Mouse (Mus musculus) E14TG2a.4 (cell line): Measurements from ENCODE around the gene Nrg3.
"Not testable (repeated sequence)": the region's sequence is repeated elsewhere in the genome, so short reads cannot be mapped to it uniquely, and the experiment has no call there.

Experiments used
- H3K27me3 ChIP-seq: 2 replicates; pipeline ENCODE4 v1.6.1; 2014; ENCODE audit warnings: low read length, control low read depth; ENCODE audit not compliant: insufficient read depth
- H3K36me3 ChIP-seq: 2 replicates; pipeline ENCODE4 v1.6.1; 2014; ENCODE audit warnings: low read length, control low read depth; ENCODE audit not compliant: insufficient read depth
- H3K4me1 ChIP-seq: replicated peaks from 2 replicates; pipeline ENCODE4 v1.6.1; 2014; ENCODE audit warnings: low read depth, low read length, control low read depth
- H3K4me3 ChIP-seq: replicated peaks from 2 replicates; pipeline ENCODE4 v1.5.1; 2014; ENCODE audit warnings: mild to moderate bottlenecking, low read length
- H3K9me3 ChIP-seq: 2 replicates; pipeline ENCODE4 v1.6.1; 2014; ENCODE audit warnings: low read length, control low read depth
- CTCF ChIP-seq: conservative IDR thresholded peaks from 2 replicates; pipeline ENCODE4 v1.5.1; 2014; ENCODE audit warnings: low read length
- NANOG ChIP-seq: IDR thresholded peaks from 2 replicates; pipeline ENCODE4 v1.6.1; 2014; ENCODE audit warnings: borderline replicate concordance, low read length, mixed read lengths
- POU5F1 ChIP-seq: IDR thresholded peaks from 2 replicates; pipeline ENCODE4 v1.6.1; 2014; ENCODE audit warnings: low read length, borderline replicate concordance

The Nrg3 gene

GRCm38 (mm10) chr14:39155462-39155861, 317.4 kb downstream of the Nrg3 start:
- H3K4me3 ChIP-seq: no peak overlapping the region

GRCm38 (mm10) chr14:39129766-39130165, 343.1 kb downstream of the Nrg3 start:
- TF ChIP-seq NANOG: no peak
- TF ChIP-seq POU5F1: no peak
- no peak for TF ChIP-seq CTCF
- no peaks in the 10 kb centered on the region for H3K27me3 ChIP-seq
- H3K9me3 ChIP-seq: no peaks in the 10 kb centered on the region
- H3K36me3 ChIP-seq: no peaks in the 10 kb centered on the region
- no peaks in the 10 kb centered on the region for H3K4me1 ChIP-seq
- H3K4me3 ChIP-seq: no peak overlapping the region

More at GRCm38 (mm10) chr14:39155462-39155861, 317.4 kb downstream of the Nrg3 start:
- no peak for TF ChIP-seq NANOG
- no peak for TF ChIP-seq CTCF
- TF ChIP-seq POU5F1: no peak
- Histone ChIP-seq H3K27me3 (no peaks in the 10 kb centered on the region), H3K4me1 (no peaks in the 10 kb centered on the region), H3K9me3 (no peaks in the 10 kb centered on the region), H3K36me3 (no peaks in the 10 kb centered on the region)

- no peaks in the 10 kb centered on the region for H3K4me1 ChIP-seq
- no peaks in the 10 kb centered on the region for H3K27me3 ChIP-seq
- no peaks in the 10 kb centered on the region for H3K9me3 ChIP-seq
- TF ChIP-seq NANOG (no peak), POU5F1 (no peak), CTCF (no peak)
- H3K36me3 ChIP-seq: no peaks in the 10 kb centered on the region
- no peak overlapping the region for H3K4me3 ChIP-seq
Observed at GRCm38 (mm10) chr14:39117977-39118376, 354.9 kb downstream of the Nrg3 start.

- H3K4me3 ChIP-seq, H3K36me3 ChIP-seq, H3K27me3 ChIP-seq, H3K9me3 ChIP-seq, H3K4me1 ChIP-seq: not testable (repeated sequence)
Observed at GRCm38 (mm10) chr14:39116522-39117231, 356.2 kb downstream of the Nrg3 start.

GRCm38 (mm10) chr14:39109566-39109965, 363.3 kb downstream of the Nrg3 start:
- Histone ChIP-seq H3K27me3 (no peaks in the 10 kb centered on the region), H3K4me3 (no peak overlapping the region), H3K9me3 (no peaks in the 10 kb centered on the region), H3K36me3 (no peaks in the 10 kb centered on the region), H3K4me1 (no peaks in the 10 kb centered on the region)
- TF ChIP-seq POU5F1 (no peak), CTCF (no peak), NANOG (no peak)

DNA sequence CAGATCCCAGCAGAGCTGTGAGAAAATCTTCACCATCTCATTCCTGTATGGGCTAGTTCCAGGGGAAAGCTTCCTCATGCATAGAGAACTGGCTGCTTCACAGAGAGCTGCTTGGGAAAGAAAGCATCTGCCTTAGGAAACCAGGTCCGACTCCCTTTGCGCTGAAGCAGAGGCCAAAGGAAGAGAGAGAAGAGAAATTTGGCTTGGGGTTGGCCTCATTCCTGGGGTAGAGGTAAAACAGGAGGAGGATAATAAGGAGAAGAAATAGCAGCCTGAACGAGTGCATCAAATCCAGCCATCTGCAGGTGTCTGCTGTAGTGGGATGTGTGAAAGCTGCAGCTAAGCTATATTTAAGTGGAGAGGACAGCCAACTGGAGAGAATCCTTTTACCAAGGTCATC, 366.1 kb downstream of the Nrg3 start:
- Histone ChIP-seq H3K4me1 (no peaks in the 10 kb centered on the region), H3K4me3 (no peak overlapping the region), H3K9me3 (no peaks in the 10 kb centered on the region), H3K27me3 (no peaks in the 10 kb centered on the region), H3K36me3 (no peaks in the 10 kb centered on the region)
- no peak for TF ChIP-seq POU5F1
- no peak for TF ChIP-seq CTCF
- TF ChIP-seq NANOG: no peak

GRCm38 (mm10) chr14:39095219-39095618, 377.7 kb downstream of the Nrg3 start:
- H3K4me1 ChIP-seq: no peaks in the 10 kb centered on the region

DNA sequence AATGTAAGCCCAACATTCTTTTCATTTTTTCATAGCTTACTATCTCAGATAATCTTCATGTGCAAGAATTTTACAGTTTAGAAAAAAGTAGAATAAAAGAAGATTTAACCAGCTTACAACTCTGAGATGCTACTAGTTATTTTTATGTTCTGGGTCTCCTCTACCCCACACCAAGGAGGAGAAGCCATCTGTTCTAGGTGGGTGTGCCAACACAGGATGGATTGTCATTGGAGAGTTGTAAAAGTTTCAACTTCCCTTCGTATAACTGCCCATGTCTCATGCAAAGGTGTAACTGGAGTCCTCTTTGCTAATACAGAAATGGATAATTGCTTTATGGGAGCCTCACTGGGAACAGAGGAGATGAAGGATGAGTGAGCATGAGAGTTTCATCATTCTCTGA, 393.4 kb downstream of the Nrg3 start:
- no peak overlapping the region for H3K4me3 ChIP-seq
- no peaks in the 10 kb centered on the region for H3K27me3 ChIP-seq
- no peaks in the 10 kb centered on the region for H3K4me1 ChIP-seq
- H3K9me3 ChIP-seq: no peaks in the 10 kb centered on the region
- TF ChIP-seq NANOG: no peak
- TF ChIP-seq POU5F1: no peak
- TF ChIP-seq CTCF: no peak
- H3K36me3 ChIP-seq: no peaks in the 10 kb centered on the region

More at GRCm38 (mm10) chr14:39095219-39095618, 377.7 kb downstream of the Nrg3 start:
- H3K36me3 ChIP-seq: no peaks in the 10 kb centered on the region
- no peaks in the 10 kb centered on the region for H3K9me3 ChIP-seq
- TF ChIP-seq NANOG (no peak), CTCF (no peak), POU5F1 (no peak)
- no peaks in the 10 kb centered on the region for H3K27me3 ChIP-seq
- H3K4me3 ChIP-seq: no peak overlapping the region

GRCm38 (mm10) chr14:39051542-39051941, 421.3 kb downstream of the Nrg3 start:
- TF ChIP-seq CTCF (no peak), NANOG (no peak), POU5F1 (no peak)
- Histone ChIP-seq H3K36me3 (no peaks in the 10 kb centered on the region), H3K27me3 (no peaks in the 10 kb centered on the region), H3K4me1 (no peaks in the 10 kb centered on the region), H3K9me3 (no peaks in the 10 kb centered on the region), H3K4me3 (no peak overlapping the region)
